Mouse (Mus musculus) intestine, embryonic 16.5 days (tissue): Measurements from ENCODE around the gene Tmco1. TPM values are rescaled to one million over a fixed set of nuclear protein-coding genes. Genes with fewer than 3 reads are reported as not detected.
"Not testable (repeated sequence)": the region's sequence is repeated elsewhere in the genome, so short reads cannot be mapped to it uniquely, and the experiment has no call there.

Source experiments
- ATAC-seq: fragments of 200-750 bp; cut with Nextera tagmentation; 2 replicates; pipeline ENCODE4 v1.8.0; 2017; ENCODE audit warnings: moderate TSS enrichment, moderate library complexity
- H3K27ac ChIP-seq: fragments of 300-500 bp; sonication (generic); 2 replicates; pipeline ENCODE4 v1.5.1; 2014; ENCODE audit warnings: mild to moderate bottlenecking, low read length
- H3K27me3 ChIP-seq: fragments of 300-500 bp; sonication (generic); replicated peaks from 2 replicates; pipeline ENCODE4 v1.6.1; 2014; ENCODE audit warnings: low read length, control low read depth, mixed read lengths; ENCODE audit not compliant: control insufficient read depth, insufficient read depth
- H3K36me3 ChIP-seq: fragments of 300-500 bp; sonication (generic); 2 replicates; pipeline ENCODE4 v1.6.1; 2014; ENCODE audit warnings: low read length, control low read depth; ENCODE audit not compliant: control insufficient read depth, insufficient read depth
- H3K4me1 ChIP-seq: fragments of 300-500 bp; sonication (generic); 2 replicates; pipeline ENCODE4 v1.6.1; 2014; ENCODE audit warnings: low read length, control low read depth, mixed read lengths; ENCODE audit not compliant: control insufficient read depth, insufficient read depth
- H3K4me2 ChIP-seq: fragments of 300-500 bp; sonication (generic); 2 replicates; pipeline ENCODE4 v1.6.1; 2014; ENCODE audit warnings: low read depth, low read length, control low read depth
- H3K4me3 ChIP-seq: fragments of 300-500 bp; sonication (generic); 2 replicates; pipeline ENCODE4 v1.5.1; 2014; ENCODE audit warnings: mild to moderate bottlenecking, low read length
- H3K9ac ChIP-seq: fragments of 300-500 bp; sonication (generic); 2 replicates; pipeline ENCODE4 v1.6.1; 2014; ENCODE audit warnings: low read depth, low read length
- H3K9me3 ChIP-seq: fragments of 300-500 bp; sonication (generic); 2 replicates; pipeline ENCODE4 v1.6.1; 2016; ENCODE audit warnings: low read length, control low read depth; ENCODE audit not compliant: control insufficient read depth
- WGBS: fragments of 180-500 bp; shearing (Covaris S2); extraction: QIAGEN DNeasy Blood & Tissue Kit; methylation state at CpG from one replicate; pipeline ENCODE4 v1.1.7; 2014; 5-methylcytosine and 5-hydroxymethylcytosine counted together
- polyA plus RNA-seq: library from polyadenylated mRNA; unstranded; fragments of >200 nt; fragmentation: Nextera tagmentation; extraction: Ambion mirVana; gene quantifications from 2 replicates; pipeline ENCODE4 v1.2.1, GENCODE M21; 2015

Gene Tmco1
- polyA plus RNA-seq, 1 experiment from 2014 or later = 133 TPM

DNA sequence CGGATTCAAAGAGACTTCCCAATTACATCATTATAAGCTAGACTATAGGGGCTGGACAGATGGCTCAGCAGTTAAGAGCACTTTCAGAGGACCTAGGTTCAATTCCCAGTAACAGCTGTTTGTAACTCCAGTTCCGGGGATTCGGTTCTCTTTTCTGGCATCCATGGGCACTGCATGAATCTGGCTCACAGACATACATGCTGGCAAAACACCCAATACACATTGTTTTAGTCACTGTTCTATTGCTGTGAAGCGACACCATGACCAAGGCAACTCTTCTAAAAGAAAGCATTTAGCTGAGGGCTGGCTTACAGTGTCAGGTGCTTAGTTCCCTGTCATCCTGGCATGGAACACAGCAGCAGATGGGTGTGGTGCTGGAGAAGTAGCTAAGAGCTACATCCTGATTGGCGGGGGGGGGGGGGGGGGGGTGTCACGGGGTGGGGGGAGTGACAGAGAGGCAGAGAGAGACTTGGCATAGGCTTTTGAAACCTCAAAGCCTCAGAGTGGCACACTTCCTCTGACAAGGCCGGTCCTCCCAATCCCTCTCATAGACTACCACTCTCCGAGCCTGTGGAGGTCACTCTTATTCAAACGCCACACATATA, 31.1 kb downstream of the Tmco1 start:
- Histone ChIP-seq H3K9me3 (no peaks in the 10 kb centered on the region), H3K4me3 (no peak overlapping the region), H3K27me3 (no peaks in the 10 kb centered on the region; the same call in 1 of the 2 replicates), H3K36me3 (no peaks in the 10 kb centered on the region), H3K27ac (no peak overlapping the region), H3K4me2 (no peak overlapping the region), H3K4me1 (peaks cover 2% of the 10 kb centered on the region; the same call in 1 of the 2 replicates), H3K9ac (no peak overlapping the region)
- WGBS = 78% methylated on average over 8 of the region's 9 CpGs
- no peak for ATAC-seq

GRCm38 (mm10) chr1:167340111-167340787, 32.1 kb downstream of the Tmco1 start:
- H3K4me3 ChIP-seq = peak overlapping the region; percentile 56
- peak overlapping the region; percentile 88 for H3K4me2 ChIP-seq
- peak; percentile 65 for ATAC-seq
- no peaks in the 10 kb centered on the region; the same call in 1 of the 2 replicates for H3K27me3 ChIP-seq
- no peaks in the 10 kb centered on the region for H3K36me3 ChIP-seq
- 2% methylated on average over 47 of the region's 47 CpGs for WGBS
- no peaks in the 10 kb centered on the region for H3K9me3 ChIP-seq
- no peak overlapping the region for H3K27ac ChIP-seq
- H3K4me1 ChIP-seq = peaks cover 2% of the 10 kb centered on the region; the same call in 1 of the 2 replicates
- peak overlapping the region; percentile 62 for H3K9ac ChIP-seq

- 93% methylated on average over 3 of the region's 3 CpGs for WGBS
- Histone ChIP-seq H3K4me2 (peak overlapping the region; percentile 88; the same call in 1 of the 2 replicates), H3K36me3 (no peaks in the 10 kb centered on the region)
These were observed 32.8 kb downstream of the Tmco1 start for GRCm38 (mm10) chr1:167340910-167341528.

GRCm38 (mm10) chr1:167342831-167343230, 34.7 kb downstream of the Tmco1 start:
- Histone ChIP-seq H3K27me3 (no peaks in the 10 kb centered on the region; the same call in 1 of the 2 replicates), H3K9me3 (no peaks in the 10 kb centered on the region), H3K4me1 (peaks cover 2% of the 10 kb centered on the region; the same call in 1 of the 2 replicates), H3K9ac (no peak overlapping the region), H3K4me2 (no peak overlapping the region), H3K4me3 (no peak overlapping the region), H3K36me3 (no peaks in the 10 kb centered on the region), H3K27ac (no peak overlapping the region)
- 88% methylated on average over 10 of the region's 10 CpGs for WGBS
- ATAC-seq = no peak

More at GRCm38 (mm10) chr1:167340910-167341528, 32.8 kb downstream of the Tmco1 start:
- Histone ChIP-seq H3K9me3 (no peaks in the 10 kb centered on the region), H3K4me1 (peaks cover 2% of the 10 kb centered on the region; the same call in 1 of the 2 replicates), H3K27me3 (no peaks in the 10 kb centered on the region; the same call in 1 of the 2 replicates), H3K4me3 (no peak overlapping the region), H3K27ac (no peak overlapping the region), H3K9ac (no peak overlapping the region)
- ATAC-seq = no peak

- not testable (repeated sequence) for H3K27me3 ChIP-seq, H3K9me3 ChIP-seq, H3K9ac ChIP-seq, H3K4me1 ChIP-seq, H3K4me2 ChIP-seq, ATAC-seq, H3K36me3 ChIP-seq, H3K4me3 ChIP-seq, H3K27ac ChIP-seq
- 83% methylated on average over 10 of the region's 10 CpGs for WGBS
These were observed 37.9 kb downstream of the Tmco1 start for GRCm38 (mm10) chr1:167345994-167346520.

GRCm38 (mm10) chr1:167349206-167349605, 41.0 kb downstream of the Tmco1 start:
- 58% methylated on average over 3 of the region's 3 CpGs for WGBS
- not testable (repeated sequence) for H3K27ac ChIP-seq, ATAC-seq

DNA sequence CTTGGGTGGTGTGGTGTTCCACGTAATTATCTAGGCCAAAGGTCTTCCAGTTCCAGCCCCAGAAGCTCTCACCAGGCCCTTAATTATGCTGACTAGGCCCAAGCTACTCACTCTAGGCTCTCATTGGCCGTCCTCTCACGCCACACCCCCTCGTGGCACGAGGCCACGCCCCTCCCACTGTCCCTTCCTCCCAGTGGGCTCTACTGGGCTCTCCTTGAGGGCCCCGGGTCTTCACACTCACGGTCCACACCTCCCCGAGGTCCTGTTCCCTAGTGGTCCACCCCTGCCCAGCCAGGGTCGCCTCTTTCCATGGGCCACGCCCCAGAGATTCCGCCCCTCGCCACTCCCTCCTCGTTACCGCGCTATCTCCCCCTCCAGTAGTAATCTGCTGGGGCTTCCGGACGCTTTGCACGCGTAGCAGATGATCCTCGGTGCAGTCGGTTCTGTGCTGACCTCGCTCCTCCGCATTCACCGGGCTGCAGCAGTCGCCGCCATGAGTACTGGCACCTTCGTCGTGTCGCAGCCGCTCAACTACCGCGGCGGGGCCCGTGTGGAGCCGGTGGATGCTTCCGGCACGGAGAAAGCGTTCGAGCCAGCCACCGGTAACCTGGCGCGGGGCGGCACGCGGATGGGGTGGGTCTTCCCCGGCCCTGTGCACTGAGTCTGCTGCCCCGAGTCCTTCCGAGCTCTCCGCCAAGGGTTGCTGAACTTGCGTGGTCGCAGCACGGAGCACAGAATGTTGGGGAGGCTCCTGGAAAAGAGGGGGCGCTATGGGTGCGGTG, 41.8 kb downstream of the Tmco1 start, which contains the start of gene Aldh9a1:
Aldh9a1 (plus strand) TSS at position 177 of the 782 bp plus-strand sequence.
- Histone ChIP-seq H3K4me2 (peak within 1 kb of the TSS; percentile 73), H3K27me3 (no peaks in the 10 kb centered on the region), H3K9me3 (no peaks in the 10 kb centered on the region), H3K36me3 (no peaks in the 10 kb centered on the region; the same call in 1 of the 2 replicates), H3K4me1 (peaks cover 5% of the 10 kb centered on the region), H3K27ac (peak within 1 kb of the TSS; percentile 94), H3K9ac (peak within 1 kb of the TSS; percentile 86), H3K4me3 (peak within 1 kb of the TSS; percentile 70)
- peak; percentile 97 for ATAC-seq
- WGBS = under 1% methylated on average over 48 of the region's 55 CpGs

More at GRCm38 (mm10) chr1:167349206-167349605, 41.0 kb downstream of the Tmco1 start:
- H3K9ac ChIP-seq, H3K9me3 ChIP-seq, H3K4me3 ChIP-seq, H3K4me2 ChIP-seq, H3K36me3 ChIP-seq, H3K4me1 ChIP-seq, H3K27me3 ChIP-seq: not testable (repeated sequence)

DNA sequence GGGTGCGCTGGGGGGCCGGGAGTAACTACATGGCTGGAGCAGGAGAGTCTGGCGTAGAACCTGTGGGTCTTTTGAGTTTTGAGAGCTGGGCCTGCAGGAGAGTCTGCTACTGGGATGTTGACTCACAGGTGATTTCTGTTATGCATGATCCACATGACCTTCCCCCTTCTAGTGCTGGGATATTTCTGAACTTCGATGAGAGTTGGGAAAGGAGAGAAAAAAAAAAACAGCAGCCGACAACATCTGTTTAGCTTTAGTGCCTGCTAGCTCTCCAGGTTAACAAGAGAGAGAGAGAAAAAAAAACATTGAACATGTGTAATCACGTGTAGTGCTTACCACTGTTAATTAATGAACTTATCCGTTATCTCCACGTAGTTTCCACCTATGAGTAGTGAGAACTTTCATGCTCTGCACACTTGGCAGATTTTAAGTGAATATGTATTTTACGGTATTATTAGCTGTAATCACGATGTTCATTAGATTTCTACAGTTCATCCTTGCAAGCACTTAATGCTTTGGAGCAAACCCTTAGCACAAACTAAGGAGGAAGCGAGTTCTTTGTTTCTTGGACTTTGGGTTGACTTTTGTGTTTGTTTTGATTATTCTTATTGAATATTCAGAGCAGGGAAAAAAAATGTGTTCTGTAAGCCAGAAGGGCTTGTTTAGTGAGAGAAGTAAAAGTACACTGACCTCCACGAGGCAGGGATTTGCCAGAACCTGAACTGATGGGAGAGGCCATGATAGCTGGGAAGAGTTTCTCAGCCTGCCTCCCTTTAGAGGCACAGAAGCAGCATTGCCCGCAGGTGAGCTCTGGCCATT, 42.6 kb downstream of the Tmco1 start:
- H3K4me1 ChIP-seq = peaks cover 5% of the 10 kb centered on the region
- 26% methylated on average over 13 of the region's 13 CpGs for WGBS
- H3K27me3 ChIP-seq = no peaks in the 10 kb centered on the region
- H3K4me2 ChIP-seq = peak overlapping the region; percentile 73
- H3K27ac ChIP-seq = peak overlapping the region; percentile 94
- H3K4me3 ChIP-seq = peak overlapping the region; percentile 70
- H3K36me3 ChIP-seq = no peaks in the 10 kb centered on the region; the same call in 1 of the 2 replicates
- no peak; the same call in 1 of the 2 replicates for ATAC-seq
- H3K9me3 ChIP-seq = no peaks in the 10 kb centered on the region
- H3K9ac ChIP-seq = peak overlapping the region; percentile 86
